Mouse (Mus musculus) granulocyte monocyte progenitor cell, adult 5-6 weeks (primary cell): ENCODE results near the gene Stim2. TPM values are rescaled to one million over a fixed set of nuclear protein-coding genes. Genes with fewer than 3 reads are reported as not detected.

Experiments
- ATAC-seq: replicated peaks from 2 replicates; pipeline ENCODE4 v1.8.0; 2016; ENCODE audit warnings: mild to moderate bottlenecking, moderate TSS enrichment, inconsistent platforms; ENCODE audit not compliant: poor library complexity, severe bottlenecking
- total RNA-seq, 2 experiments: library from RNA; stranded (forward) in 1 of 2; stranded (reverse) in 1 of 2; fragments of 200-712, 200-1000 nt in 1 of 2; fragments of >200 nt in 1 of 2; fragmentation: Nextera tagmentation in 1 of 2; gene quantifications; 2 replicates each; pipeline ENCODE4 v1.2.3; 2014 to 2017

Gene Stim2
- total RNA-seq, 2 experiments from 2014 or later: 13.4 to 27.9 TPM

DNA sequence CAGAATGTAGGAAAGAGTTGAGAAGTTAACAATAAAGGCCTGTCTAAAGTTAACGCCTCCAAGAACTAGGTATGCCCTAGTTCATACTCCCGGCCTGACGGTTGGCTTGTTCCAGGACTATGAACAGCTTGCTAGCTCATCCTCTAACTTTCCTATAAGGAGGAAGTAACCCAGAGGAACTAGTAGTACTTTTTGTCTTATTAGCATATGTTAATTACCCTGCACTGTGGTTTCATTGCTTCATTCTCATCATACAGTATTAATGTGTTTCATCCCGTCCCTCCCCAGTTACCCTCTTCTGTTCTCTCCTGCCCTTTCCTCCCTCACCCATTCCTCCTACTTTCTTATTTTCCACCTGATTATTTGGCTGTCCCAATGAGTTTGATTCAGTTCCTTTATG, 108.4 kb downstream of the Stim2 start:
- peak; percentile 87 for ATAC-seq

DNA sequence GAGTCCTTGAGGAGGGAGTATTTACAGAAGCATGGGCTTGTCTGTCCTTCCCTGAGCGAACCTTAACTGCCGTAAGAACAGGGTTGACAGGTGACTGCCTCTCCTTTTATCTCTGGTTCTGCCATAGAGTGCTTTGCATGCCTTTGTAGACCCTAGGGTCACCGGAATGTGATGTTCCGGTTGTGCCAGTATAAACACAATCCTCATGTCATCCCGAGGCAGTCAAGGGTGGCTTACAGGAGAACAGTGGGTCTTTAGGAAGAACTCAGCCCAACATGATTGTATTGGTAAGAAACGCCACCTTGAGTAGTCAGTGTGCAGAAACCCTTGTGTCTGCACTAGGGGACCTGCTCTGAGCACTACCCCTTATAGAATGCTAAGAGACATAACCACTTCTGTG, 108.8 kb downstream of the Stim2 start:
- no peak for ATAC-seq

DNA sequence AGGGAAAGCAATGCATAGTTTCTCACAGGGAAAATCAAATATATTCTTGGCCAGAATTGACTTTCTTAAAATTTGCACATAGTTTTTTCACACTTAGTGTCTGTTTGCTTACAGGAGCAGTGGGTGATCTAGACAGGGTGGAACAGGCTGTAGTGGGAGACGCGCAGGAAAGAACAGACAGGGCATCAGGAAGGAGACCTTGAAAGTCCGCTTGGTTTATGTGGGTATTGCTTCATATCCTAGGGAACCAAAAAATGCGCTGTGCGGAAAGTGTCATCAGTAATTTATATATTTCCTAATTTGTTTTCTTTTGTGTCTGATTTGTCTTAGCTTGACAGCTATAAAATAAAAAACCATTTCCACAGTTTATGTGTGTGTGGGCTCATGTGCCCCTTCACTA, 110.8 kb downstream of the Stim2 start:
- peak; percentile 82 for ATAC-seq

DNA sequence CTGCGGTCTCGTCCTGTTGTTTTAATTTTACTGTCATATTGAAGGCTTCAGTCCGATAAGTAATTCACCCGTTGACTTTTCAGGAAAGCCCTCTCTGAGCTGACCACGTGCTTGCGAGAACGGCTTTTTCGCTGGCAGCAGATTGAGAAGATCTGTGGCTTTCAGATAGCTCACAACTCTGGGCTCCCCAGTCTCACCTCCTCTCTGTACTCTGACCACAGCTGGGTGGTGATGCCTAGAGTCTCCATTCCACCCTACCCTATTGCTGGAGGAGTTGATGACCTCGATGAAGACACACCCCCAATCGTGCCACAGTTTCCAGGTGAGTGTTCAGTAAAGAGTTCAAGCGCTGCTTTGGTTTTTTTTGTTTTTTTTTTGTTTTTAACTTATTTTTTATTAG, 112.5 kb downstream of the Stim2 start:
- no peak for ATAC-seq

DNA sequence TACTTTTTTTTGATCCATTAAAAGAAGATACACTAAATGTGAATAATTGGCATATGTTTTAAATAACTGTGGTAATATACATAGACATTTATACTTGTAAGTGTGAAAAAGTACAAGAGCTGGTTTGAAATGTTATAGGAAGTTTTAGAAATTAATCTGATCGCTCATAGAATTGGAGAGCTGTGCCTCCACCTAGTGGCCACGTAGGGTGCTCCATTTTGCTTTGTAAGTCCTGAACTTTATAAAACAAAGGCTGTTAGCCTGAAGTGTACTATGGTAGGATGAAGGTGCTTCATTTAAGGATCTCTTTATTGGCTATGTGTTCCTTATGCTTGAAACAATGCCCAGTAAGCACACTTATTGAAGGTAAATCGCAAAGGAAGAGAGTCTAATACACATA, 115.0 kb downstream of the Stim2 start:
- ATAC-seq: peak; percentile 74

DNA sequence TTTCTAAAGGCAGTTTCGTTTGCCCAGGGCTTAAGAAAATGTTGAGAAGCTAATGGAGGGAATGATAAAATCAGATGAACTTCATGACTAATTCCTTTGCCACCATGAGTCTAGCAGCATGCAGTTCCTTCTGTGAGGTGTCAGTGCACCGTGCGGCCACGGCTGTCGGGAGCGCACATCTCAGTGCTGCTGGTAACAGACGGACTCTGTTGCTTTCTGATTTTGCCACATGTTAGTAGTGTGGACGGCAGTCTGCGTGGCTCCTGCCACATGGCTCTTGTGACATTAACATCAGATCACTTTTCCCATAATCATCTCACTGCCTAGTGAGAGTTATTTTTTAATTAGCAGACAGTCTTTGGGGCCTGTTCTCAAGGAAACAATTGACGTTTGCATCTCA, 118.2 kb downstream of the Stim2 start:
- ATAC-seq: no peak

DNA sequence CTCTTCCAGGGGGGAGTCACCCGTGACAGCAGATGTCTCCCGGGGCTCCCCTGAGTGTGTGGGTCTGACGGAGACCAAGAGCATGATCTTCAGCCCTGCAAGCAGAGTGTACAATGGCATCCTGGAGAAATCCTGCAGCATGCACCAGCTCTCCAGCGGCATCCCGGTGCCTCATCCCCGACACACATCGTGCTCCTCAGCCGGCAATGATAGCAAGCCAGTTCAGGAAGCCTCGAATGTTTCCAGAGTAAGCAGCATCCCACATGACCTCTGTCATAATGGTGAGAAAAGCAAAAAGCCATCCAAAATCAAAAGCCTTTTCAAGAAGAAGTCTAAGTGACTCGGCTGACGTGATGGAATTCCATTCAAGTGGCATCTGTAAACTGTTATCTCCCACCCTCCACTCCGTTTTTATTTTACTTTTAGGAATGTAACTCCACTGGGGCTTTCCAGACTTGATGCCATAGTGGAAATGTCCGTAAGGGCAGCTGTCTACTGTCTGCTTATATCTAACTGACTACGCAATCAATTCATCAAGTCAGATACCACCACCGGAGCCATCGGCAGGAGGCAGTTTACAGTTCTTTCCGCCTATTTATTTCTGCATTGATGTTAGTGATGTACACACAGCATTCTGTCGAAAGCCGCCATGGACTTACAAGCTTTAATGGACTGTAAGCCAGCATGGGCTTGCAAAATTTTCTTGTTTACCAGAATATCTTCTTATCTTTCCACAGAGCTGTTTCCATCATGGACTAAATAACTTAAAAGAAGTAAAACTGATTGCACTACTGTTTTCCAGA, 120.3 kb downstream of the Stim2 start:
- ATAC-seq: no peak

DNA sequence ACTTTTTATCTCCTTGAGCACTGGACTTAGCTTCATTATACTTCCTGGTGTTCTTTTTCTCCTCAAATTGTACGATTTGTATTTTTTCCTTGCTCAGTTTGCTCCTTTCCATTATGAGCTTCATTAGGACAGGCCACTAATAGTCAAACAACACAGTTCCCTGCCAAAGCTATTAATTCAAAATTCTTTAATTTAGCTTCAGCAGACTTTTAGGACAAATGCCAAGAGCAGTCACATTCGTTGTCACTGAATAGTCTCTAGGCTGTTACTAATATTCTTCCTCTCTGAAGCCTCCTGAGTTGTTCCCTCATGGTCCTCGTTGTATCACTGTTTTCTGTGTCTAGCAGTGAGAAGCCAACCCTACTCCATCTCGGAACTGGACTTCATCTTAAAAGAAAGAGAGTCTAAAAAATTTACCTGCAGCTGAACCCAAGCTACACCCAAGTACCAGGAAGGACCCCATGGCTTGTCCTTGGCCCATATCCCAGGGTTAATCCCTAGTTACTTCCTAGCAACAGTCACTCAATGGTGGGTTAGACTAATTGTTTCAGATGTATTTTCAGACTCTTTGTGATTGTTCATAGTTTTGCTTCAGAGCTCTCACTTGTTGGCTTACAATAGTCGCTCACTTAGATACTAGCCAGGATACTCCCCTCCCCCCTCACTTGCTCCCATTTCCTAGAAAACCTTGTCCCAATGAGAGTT, 149.9 kb downstream of the Stim2 start:
- ATAC-seq: no peak

DNA sequence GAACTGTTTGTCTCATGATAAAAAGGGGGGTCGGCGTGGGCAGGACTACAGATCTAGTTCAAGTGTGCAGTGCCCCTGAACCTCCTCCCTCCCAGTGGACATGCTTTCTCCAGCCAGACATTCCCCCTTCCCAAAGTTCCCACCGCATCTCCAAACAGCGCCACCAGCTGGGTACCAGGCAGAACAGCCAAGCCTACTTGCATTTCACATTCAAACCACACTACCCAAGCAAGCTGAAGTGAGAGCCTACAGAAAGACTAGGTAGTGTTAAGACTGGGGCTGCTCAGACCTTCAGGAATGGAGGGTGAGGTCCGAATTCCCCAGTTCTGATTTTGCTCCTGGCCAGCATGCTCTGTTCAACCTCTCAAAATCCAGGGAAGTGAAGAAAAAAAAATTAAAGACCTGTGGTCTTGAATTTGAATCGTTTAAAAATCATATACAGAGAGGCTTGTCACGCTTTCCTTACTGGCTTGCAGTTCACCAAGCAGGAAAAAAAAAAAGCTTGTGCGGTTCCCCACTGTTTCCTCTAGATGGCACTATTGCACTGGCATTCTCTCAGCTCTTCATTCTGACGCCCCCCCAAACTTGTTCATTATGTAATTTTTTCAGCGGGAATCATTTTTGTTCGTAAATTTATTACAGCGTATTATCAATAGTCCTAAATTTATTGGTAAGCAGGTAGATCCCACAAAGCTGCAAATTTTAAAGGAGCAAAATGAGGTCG, 156.4 kb downstream of the Stim2 start:
- ATAC-seq: peak; percentile 76

DNA sequence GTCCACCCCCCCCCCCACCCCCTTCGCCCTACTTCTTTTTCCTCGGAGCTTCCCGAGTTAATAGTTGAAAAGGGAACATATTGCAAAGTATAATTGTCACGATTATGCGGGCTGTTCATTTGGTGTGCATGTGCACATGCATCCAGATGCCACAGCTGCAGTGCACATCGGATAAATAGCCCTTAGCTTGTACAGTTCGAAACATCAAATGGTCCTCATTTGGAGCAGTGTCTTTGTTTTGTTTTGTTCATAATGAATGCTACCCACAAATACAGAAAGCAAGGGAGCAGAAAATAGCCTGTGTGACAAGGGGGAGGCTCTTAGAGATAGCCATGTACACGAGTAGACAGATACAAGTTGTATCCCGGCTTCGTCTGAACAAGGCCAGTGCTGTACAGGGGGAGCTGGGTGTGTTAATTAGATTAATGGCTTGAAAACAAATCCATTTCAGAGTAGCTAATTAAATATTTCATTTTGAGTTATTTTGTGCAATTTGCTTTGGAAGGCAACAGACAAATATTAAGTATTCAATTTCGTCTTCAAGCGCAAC, 157.0 kb downstream of the Stim2 start:
- ATAC-seq: no peak

DNA sequence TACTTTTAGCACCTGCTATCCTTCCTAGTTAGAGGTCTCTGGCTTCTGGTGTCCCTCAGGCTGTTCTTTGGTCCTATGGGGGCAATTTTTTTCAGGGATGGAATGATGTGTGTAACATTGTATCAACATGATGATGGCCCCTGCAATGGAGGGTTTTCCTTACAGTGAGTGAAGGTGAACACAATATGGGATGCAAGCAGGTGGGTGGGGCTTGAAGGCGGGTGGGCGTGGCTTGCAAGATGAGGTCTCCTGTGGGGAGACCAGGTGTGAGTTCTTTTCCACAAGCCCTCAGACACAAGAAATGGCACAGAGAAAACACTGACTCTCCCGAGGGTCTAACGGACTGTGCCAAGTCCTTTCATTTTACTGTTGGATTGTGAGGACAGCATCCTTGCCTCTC, 157.6 kb downstream of the Stim2 start:
- ATAC-seq: no peak

DNA sequence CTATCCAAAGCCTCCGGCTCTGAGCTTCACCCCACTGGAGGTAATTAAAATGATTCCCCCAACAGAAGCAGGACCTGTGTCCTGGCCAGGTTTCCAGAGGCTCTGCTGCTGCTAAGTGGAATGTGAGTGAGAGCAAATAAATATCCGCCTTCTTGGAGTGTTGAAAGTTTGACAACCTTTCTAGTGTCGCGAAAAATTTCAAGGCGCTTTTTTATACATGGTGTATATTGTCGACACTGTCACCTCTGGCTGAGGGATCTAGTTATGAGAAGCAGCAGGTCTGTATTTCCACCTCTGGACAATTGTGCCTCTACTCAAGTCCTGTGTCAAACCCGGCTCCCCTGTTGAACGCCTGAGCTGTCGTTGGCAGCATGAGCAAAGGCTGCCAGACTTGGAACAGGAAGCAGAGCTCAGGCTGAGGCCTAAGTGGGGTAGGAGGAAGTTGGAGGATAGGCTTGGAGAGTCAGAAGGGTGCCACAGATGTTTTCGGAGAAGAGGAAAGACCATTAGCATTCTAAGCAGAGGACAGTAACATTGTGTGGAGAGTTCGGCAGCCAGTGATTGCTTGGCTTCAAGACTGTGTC, 158.7 kb downstream of the Stim2 start:
- peak; percentile 69 for ATAC-seq

DNA sequence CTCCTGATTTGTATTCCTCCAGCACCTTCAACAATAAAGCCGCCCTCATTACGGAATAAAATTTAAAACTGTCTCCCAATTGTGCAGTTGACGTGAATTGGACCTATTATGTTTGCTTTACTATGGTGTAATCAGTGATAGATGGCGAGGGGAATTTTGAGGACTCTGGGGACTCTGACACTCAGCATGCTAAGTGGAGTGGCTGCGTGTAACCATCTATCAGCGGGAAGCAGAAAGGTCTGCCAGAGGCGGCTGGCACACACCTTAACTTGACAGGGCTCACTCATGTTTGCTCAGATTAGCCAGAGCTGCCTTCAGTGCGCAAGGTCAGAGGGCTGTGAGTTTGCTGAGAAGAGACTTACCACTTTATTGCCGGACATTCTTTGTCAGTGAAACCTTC, 159.9 kb downstream of the Stim2 start:
- ATAC-seq: no peak

DNA sequence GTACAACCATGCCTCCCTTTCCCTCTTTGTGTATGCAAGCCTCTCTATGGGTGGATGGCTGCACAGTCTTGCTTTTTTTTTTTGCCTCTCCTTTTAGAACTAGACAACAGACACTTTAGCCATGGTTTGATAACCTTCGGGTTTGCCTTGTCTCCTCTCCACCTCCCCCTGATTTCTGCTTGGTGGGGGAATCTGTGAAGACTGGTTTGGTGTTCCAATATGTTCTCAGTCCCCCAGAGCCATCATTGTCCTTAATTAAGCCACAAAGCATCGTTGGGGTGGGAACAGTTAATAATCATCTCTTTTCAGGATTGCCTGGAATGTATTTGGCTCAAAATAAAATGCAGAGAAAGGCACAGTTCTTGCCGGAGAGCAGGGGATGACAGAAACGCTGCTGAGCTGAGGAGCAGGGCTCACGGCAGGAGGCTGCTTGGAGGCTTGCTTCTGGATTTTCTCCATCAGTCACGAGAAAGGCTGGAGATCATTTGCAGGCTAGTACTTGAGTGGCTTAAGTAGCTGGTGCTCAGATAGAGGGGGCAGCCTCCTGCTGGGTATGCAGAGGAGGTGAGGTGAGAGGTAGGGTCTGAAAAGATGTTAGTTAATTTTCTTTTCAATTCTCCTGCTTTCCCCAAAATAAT, 161.0 kb downstream of the Stim2 start:
- no peak for ATAC-seq

DNA sequence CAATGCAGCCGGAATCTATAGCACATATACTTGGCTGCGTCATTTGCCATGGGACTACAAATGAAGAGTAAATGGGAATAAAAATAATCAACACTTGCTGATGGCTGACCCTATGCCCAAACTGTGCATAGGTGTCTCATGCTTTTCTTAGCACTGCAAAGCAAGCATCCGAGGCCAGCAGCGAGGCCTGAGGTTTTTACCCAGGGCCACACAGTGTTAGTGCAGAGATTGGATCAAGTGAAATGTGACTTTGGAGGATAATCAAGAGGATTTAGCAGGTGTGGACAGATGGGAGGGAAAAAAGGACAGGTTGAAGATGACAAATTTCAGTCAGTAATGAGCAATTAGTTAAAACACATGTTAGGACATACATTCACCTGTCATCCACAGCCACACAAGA, 162.3 kb downstream of the Stim2 start:
- ATAC-seq: no peak

DNA sequence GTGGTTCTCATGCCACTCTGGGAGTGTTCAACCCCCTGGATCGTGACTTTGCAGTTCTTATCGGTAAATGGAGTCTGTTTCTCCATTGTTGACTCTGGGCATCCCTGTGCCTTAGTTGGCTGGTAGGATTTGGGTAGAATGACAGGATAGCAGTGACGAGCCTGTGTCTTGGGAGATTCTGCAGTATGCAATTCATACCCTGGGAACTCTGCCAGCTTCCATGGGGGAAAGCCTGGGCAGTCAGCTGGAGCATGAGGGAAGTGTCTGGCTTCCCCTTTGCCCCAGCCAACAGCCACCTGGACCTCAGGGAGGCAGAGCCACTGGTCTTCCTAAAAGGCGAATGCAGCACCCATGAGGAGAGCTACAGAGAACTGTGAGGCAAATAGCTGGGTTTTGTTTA, 165.6 kb downstream of the Stim2 start:
- ATAC-seq: no peak
